Comparison of ENCODE assay signal across 21 mouse cellular contexts in the genomic region with DNA sequence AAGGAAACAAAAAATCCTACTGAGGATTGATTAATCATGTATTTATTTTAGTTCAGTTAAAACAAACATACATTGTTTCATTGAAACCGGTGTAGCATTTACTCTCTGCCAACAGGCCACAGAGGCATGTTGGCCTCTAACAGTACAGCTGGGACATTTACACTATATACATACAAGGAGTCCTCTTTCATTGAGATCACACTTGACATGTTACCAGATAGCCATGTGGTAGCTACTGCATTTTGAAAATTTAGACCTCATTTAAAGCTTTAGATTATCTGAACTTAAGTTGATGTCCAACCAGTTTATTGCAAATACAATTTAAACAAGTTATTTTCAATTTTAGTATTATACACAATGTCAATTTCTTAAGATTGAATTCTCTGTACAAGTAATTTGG. TPM values are rescaled to one million over a fixed set of nuclear protein-coding genes. Genes with fewer than 3 reads are reported as not detected.
DNase-seq lines count a peak whose midpoint lies in the region; ATAC-seq and TF ChIP-seq lines count a peak whose summit lies in the region.
"Had no signal": no experiment of that assay in that cellular context is flagged by ENCODE, and none has a peak within 500 bp of the region (broad histone marks: within the 10 kb centered on the region; RNA-seq: fewer than 3 reads in every experiment).

No protein-coding gene starts in this region.

- no peak overlapping the region for H3K9ac ChIP-seq in liver, adult 2 months (ENCODE audit: low read depth, low read length)
- H3K9ac ChIP-seq in liver, embryonic 12.5 days, result no peak overlapping the region
- H3K9ac ChIP-seq in MEL (ENCODE audit: control insufficient read depth, low read depth, low read length, poor library complexity, severe bottlenecking), result no peak overlapping the region
- H3K9ac ChIP-seq in stomach, postnatal 0 days (ENCODE audit: low read length), result no peak overlapping the region
- H3K9ac ChIP-seq in hindbrain, embryonic 11.5 days (ENCODE audit: low read depth, low read length), result no peak overlapping the region
- H3K9ac ChIP-seq: embryonic facial prominence, embryonic 13.5 days; embryonic facial prominence, embryonic 15.5 days; forebrain, embryonic 12.5 days; forebrain, embryonic 15.5 days; forebrain, postnatal 0 days had no signal

- no peak overlapping the region for H3K27ac ChIP-seq in liver, adult 2 months (replicated peaks; ENCODE audit: insufficient read depth, low read depth, low read length)
- no peak overlapping the region for H3K27ac ChIP-seq in liver, embryonic 12.5 days
- H3K27ac ChIP-seq in MEL (ENCODE audit: control insufficient read depth, low read depth, low read length), result no peak overlapping the region
- H3K27ac ChIP-seq in stomach, postnatal 0 days (replicated peaks), result no peak overlapping the region
- no peak overlapping the region for H3K27ac ChIP-seq in hindbrain, embryonic 11.5 days (ENCODE audit: low read depth, low read length)
- H3K27ac ChIP-seq: embryonic facial prominence, embryonic 13.5 days; embryonic facial prominence, embryonic 15.5 days; forebrain, embryonic 10.5 days; forebrain, embryonic 12.5 days; forebrain, embryonic 15.5 days had no signal

- TF ChIP-seq CTCF in liver, adult 2 months (IDR thresholded peaks at IDR 0.05; ENCODE audit: low read depth, low read length), result no peak
- TF ChIP-seq CTCF in MEL (IDR thresholded peaks at IDR 0.05 in 2 of 3, conservative IDR thresholded peaks at IDR 0.05 in 1 of 3; ENCODE audit: control insufficient read depth in 1 of 3, insufficient read depth in 1 of 3, low read depth in 2 of 3, low read length in 3 of 3, poor library complexity in 1 of 3, severe bottlenecking in 1 of 3), result no peak
- no peak for TF ChIP-seq CTCF in stomach, postnatal 0 days (IDR thresholded peaks at IDR 0.05; ENCODE audit: low read depth)

- TF ChIP-seq RAD21 in MEL (IDR thresholded peaks at IDR 0.05; ENCODE audit: low read depth, low read length), result no peak

- H3K4me3 ChIP-seq in liver, adult 2 months (ENCODE audit: insufficient read depth, low read depth, low read length), result no peak overlapping the region
- H3K4me3 ChIP-seq in liver, embryonic 12.5 days, result no peak overlapping the region
- no peak overlapping the region for H3K4me3 ChIP-seq in MEL (ENCODE audit: control insufficient read depth in 1 of 2, insufficient read depth in 1 of 2, low read depth in 2 of 2, low read length in 2 of 2)
- no peak overlapping the region for H3K4me3 ChIP-seq in stomach, postnatal 0 days (ENCODE audit: low read depth, low read length)
- no peak overlapping the region for H3K4me3 ChIP-seq in hindbrain, embryonic 11.5 days (ENCODE audit: low read depth, low read length)
- H3K4me3 ChIP-seq: embryonic facial prominence, embryonic 13.5 days; embryonic facial prominence, embryonic 15.5 days; erythroblast, embryonic 14.5 days; forebrain, embryonic 10.5 days; forebrain, embryonic 12.5 days; forebrain, embryonic 15.5 days had no signal

- no peak for ATAC-seq in liver, embryonic 12.5 days
- ATAC-seq in stomach, postnatal 0 days (ENCODE audit: low FRiP score, low TSS enrichment), result 0 out of 2 replicates have a peak, but pooled peaks have one; percentile 25
- ATAC-seq in hindbrain, embryonic 11.5 days (ENCODE audit: low FRiP score), result no peak
- ATAC-seq: forebrain, postnatal 0 days; Patski had no signal

- H3K4me1 ChIP-seq in liver, adult 2 months (ENCODE audit: control insufficient read depth, insufficient read depth, low read length), result no peaks in the 10 kb centered on the region
- H3K4me1 ChIP-seq in liver, embryonic 12.5 days, result peaks cover 16% of the 10 kb centered on the region
- H3K4me1 ChIP-seq in MEL (ENCODE audit: control insufficient read depth in 1 of 2, insufficient read depth in 2 of 2, low read length in 2 of 2), result peaks cover 8 to 27% of the 10 kb centered on the region in 2 experiments
- no peaks in the 10 kb centered on the region for H3K4me1 ChIP-seq in stomach, postnatal 0 days (replicated peaks; ENCODE audit: control insufficient read depth, insufficient read depth)
- H3K4me1 ChIP-seq in hindbrain, embryonic 11.5 days (replicated peaks; ENCODE audit: control insufficient read depth, insufficient read depth, low read length), result no peaks in the 10 kb centered on the region

- H3K4me2 ChIP-seq in liver, embryonic 12.5 days, result no peak overlapping the region
- no peak overlapping the region for H3K4me2 ChIP-seq in stomach, postnatal 0 days (replicated peaks; ENCODE audit: low read depth)
- no peak overlapping the region for H3K4me2 ChIP-seq in hindbrain, embryonic 11.5 days (replicated peaks; ENCODE audit: low read depth, low read length)
- H3K4me2 ChIP-seq: embryonic facial prominence, embryonic 13.5 days; embryonic facial prominence, embryonic 15.5 days; forebrain, embryonic 12.5 days; forebrain, embryonic 15.5 days had no signal

- H3K36me3 ChIP-seq in liver, adult 2 months (ENCODE audit: control insufficient read depth, insufficient read depth, low read length), result peaks cover 42% of the 10 kb centered on the region
- peaks cover 52% of the 10 kb centered on the region for H3K36me3 ChIP-seq in liver, embryonic 12.5 days
- peaks cover 45 to 49% of the 10 kb centered on the region in 2 experiments for H3K36me3 ChIP-seq in MEL (ENCODE audit: control insufficient read depth in 1 of 2, insufficient read depth in 2 of 2, low read length in 2 of 2)
- peaks cover 31% of the 10 kb centered on the region for H3K36me3 ChIP-seq in stomach, postnatal 0 days (ENCODE audit: control insufficient read depth, insufficient read depth, low read length)
- peaks cover 28% of the 10 kb centered on the region for H3K36me3 ChIP-seq in hindbrain, embryonic 11.5 days (ENCODE audit: control insufficient read depth, insufficient read depth, low read length)

- no peaks in the 10 kb centered on the region for H3K9me3 ChIP-seq in liver, embryonic 12.5 days (replicated peaks)
- H3K9me3 ChIP-seq in MEL (replicated peaks; ENCODE audit: insufficient read depth, low read length), result no peaks in the 10 kb centered on the region
- H3K9me3 ChIP-seq in stomach, postnatal 0 days (ENCODE audit: control insufficient read depth, low read length), result no peaks in the 10 kb centered on the region
- no peaks in the 10 kb centered on the region for H3K9me3 ChIP-seq in hindbrain, embryonic 11.5 days (ENCODE audit: control insufficient read depth, low read length)
- H3K9me3 ChIP-seq: embryonic facial prominence, embryonic 13.5 days; embryonic facial prominence, embryonic 15.5 days; forebrain, embryonic 10.5 days; forebrain, embryonic 12.5 days; forebrain, embryonic 15.5 days; G1E had no signal

- no peak for TF ChIP-seq EP300 in MEL (IDR thresholded peaks at IDR 0.05; ENCODE audit: low read depth in 1 of 2, low read length in 2 of 2)
- no peak for TF ChIP-seq EP300 in stomach, postnatal 0 days (optimal IDR thresholded peaks at IDR 0.05)

- H3K79me2 ChIP-seq in liver, adult 2 months (ENCODE audit: control insufficient read depth, insufficient read depth, low read length), result no peaks in the 10 kb centered on the region
- H3K79me2 ChIP-seq in MEL (ENCODE audit: control insufficient read depth, insufficient read depth, low read length, poor library complexity), result peaks cover 4% of the 10 kb centered on the region

- no peaks in the 10 kb centered on the region for H3K27me3 ChIP-seq in liver, adult 2 months (ENCODE audit: control insufficient read depth, insufficient read depth, low read length)
- no peaks in the 10 kb centered on the region for H3K27me3 ChIP-seq in liver, embryonic 12.5 days (replicated peaks)
- H3K27me3 ChIP-seq in MEL (ENCODE audit: control insufficient read depth in 1 of 2, insufficient read depth in 2 of 2, low read length in 2 of 2), result no peaks in the 10 kb centered on the region
- no peaks in the 10 kb centered on the region for H3K27me3 ChIP-seq in stomach, postnatal 0 days (ENCODE audit: control insufficient read depth, insufficient read depth, low read length)
- H3K27me3 ChIP-seq in hindbrain, embryonic 11.5 days (ENCODE audit: control insufficient read depth, insufficient read depth, low read length), result no peaks in the 10 kb centered on the region
- H3K27me3 ChIP-seq: embryonic facial prominence, embryonic 13.5 days; embryonic facial prominence, embryonic 15.5 days; forebrain, embryonic 12.5 days; forebrain, embryonic 15.5 days; Patski had no signal

- 16% methylated on average over 1 of the region's 1 CpGs for WGBS in liver, adult 2 months
- WGBS in liver, embryonic 12.5 days (ENCODE audit: insufficient replicate concordance), result 69% methylated on average over 1 of the region's 1 CpGs
- 2% methylated on average over 1 of the region's 1 CpGs for whole genome bisulfite sequencing in stomach, postnatal 0 days
- 59% methylated on average over 1 of the region's 1 CpGs for WGBS in hindbrain, embryonic 11.5 days

- TF ChIP-seq POLR2A in liver, adult 2 months (IDR thresholded peaks at IDR 0.05; ENCODE audit: extremely low read depth, insufficient read depth, low read length), result no peak
- TF ChIP-seq POLR2A in MEL (IDR thresholded peaks at IDR 0.05; ENCODE audit: control insufficient read depth in 1 of 2, insufficient read depth in 1 of 2, low read depth in 1 of 2, low read length in 2 of 2, poor library complexity in 1 of 2), result no peak; a peak in 1 of 4 replicates

- peak; percentile 37 for DNase-seq in liver, adult 2 months (ENCODE audit: extremely low read depth, low read depth, low spot score)
- DNase-seq in 416B (ENCODE audit: low read depth) (peak; percentile 47), MEL (ENCODE audit: low read depth, low spot score) (peak; percentile 59)
- no peak for DNase-seq in stomach, postnatal 0 days (ENCODE audit: low spot score)
- DNase-seq in hindbrain, embryonic 11.5 days (ENCODE audit: low spot score), result no peak
- DNase-seq in T-cell, adult 2 months (ENCODE audit: low spot score), result no peak
- DNase-seq: adrenal gland, adult 2 months; adrenal gland, postnatal 10 days; adrenal gland, postnatal 25 days; cerebellum, adult 11 months; embryo, embryonic 11 days; forebrain, postnatal 0 days had no signal

RNA-seq across cellular contexts. Expression of gene Slc38a2, which starts 12.2 kb away (rescaled TPM):
- total RNA-seq in liver, adult 2 months (2014; rRNA removed), result 73.9 and 85.1 TPM in 2 replicates
- polyA plus RNA-seq in liver, adult 2 months (2012; rRNA removed), result 22.1 and 22.5 TPM in 2 replicates
- 57.6 and 62.7 TPM in 2 replicates for polyA plus RNA-seq in liver, embryonic 12.5 days (2016; fragmentation: Nextera tagmentation; extraction: Ambion mirVana)
- 80.6 and 150 TPM in 2 replicates for total RNA-seq in MEL (2012; rRNA removed)
- 100 to 1,000 TPM; 177 to 590 TPM for polyA plus RNA-seq in MEL (2012; ENCODE audit: insufficient read depth in 1 of 2, insufficient read length in 2 of 2, low read depth in 1 of 2, low replicate concordance in 2 of 2, missing spikeins in 1 of 2)
- polyA plus RNA-seq in stomach, postnatal 0 days (2015; fragmentation: Nextera tagmentation; extraction: Ambion mirVana), result 55.3 and 63.0 TPM in 2 replicates
- 209 and 224 TPM in 2 replicates for polyA plus RNA-seq in hindbrain, embryonic 11.5 days (2014; fragmentation: Nextera tagmentation; extraction: Ambion mirVana)

RNA-seq across cellular contexts. Expression of gene Slc38a1, which starts 44.7 kb away (rescaled TPM):
- total RNA-seq in liver, adult 2 months (2014; rRNA removed), result 0.74 and 0.87 TPM in 2 replicates
- 0.31 and 2.0 TPM in 2 replicates for polyA plus RNA-seq in liver, adult 2 months (2012; rRNA removed)
- 41.1 and 43.1 TPM in 2 replicates for polyA plus RNA-seq in liver, embryonic 12.5 days (2016; fragmentation: Nextera tagmentation; extraction: Ambion mirVana)
- total RNA-seq in MEL (2012; rRNA removed), result not detected in 2 replicates
- under 1 TPM in 1 of 2 experiments, not detected in 1; 0.03 TPM for polyA plus RNA-seq in MEL (2012; ENCODE audit: insufficient read depth in 1 of 2, insufficient read length in 2 of 2, low read depth in 1 of 2, low replicate concordance in 2 of 2, missing spikeins in 1 of 2)
- polyA plus RNA-seq in stomach, postnatal 0 days (2015; fragmentation: Nextera tagmentation; extraction: Ambion mirVana), result 34.4 and 38.5 TPM in 2 replicates
- polyA plus RNA-seq in hindbrain, embryonic 11.5 days (2014; fragmentation: Nextera tagmentation; extraction: Ambion mirVana), result 133 and 149 TPM in 2 replicates
- polyA plus RNA-seq: G1E had no signal

Comparison
In these comparisons a context has a peak if more than half of its experiments do, and no peak if none do; other contexts are left out.
1. RNA of gene Slc38a1, which starts 44.7 kb away (polyA plus RNA-seq): 133 to 149 TPM in hindbrain, embryonic 11.5 days, 41.1 to 43.1 TPM in liver, embryonic 12.5 days and 34.4 to 38.5 TPM in stomach, postnatal 0 days; 0.31 to 2.0 TPM in liver, adult 2 months and 0.03 TPM in MEL; every median in the first group is over 10 times any median in the second.
2. DNase-seq: peak in liver, adult 2 months (single experiment), 416B (single experiment) and MEL (single experiment); none in stomach, postnatal 0 days (single experiment), hindbrain, embryonic 11.5 days (single experiment) and T-cell, adult 2 months (single experiment).